In the genomic region with DNA sequence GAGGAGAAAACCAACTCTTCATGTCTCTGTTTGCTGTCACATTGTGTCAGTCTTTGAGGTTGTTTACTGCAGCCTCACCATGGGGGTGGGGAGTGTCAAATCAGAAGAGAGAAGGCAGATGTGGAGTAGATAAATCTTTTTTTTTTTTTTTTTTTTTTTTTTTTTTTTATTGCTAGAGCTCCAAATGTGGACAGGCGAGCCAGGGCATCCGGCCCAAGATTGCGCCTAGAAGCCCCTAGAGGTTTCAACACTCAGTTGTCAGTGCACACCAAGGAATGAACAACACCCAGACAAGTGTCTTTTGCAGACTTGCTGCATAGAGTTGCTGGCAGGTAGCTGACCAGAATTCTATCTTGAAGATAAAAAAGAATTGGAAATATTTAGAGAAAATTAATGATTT, we compare ENCODE assay signal across 19 mouse cellular contexts.
DNase-seq lines count a peak whose midpoint lies in the region; ATAC-seq and TF ChIP-seq lines count a peak whose summit lies in the region.
"Had no signal": no experiment of that assay in that cellular context is flagged by ENCODE, and none has a peak within 500 bp of the region (broad histone marks: within the 10 kb centered on the region; RNA-seq: fewer than 3 reads in every experiment).

No protein-coding gene starts in this region.

- WGBS in heart, adult 2 months, result 66% methylated on average over 3 of the region's 3 CpGs
- WGBS in kidney, embryonic 14.5 days, result 60% methylated on average over 3 of the region's 3 CpGs

- no peaks in the 10 kb centered on the region for H3K4me1 ChIP-seq in heart, adult 2 months (ENCODE audit: control insufficient read depth, insufficient read depth, low read length)
- no peaks in the 10 kb centered on the region for H3K4me1 ChIP-seq in kidney, embryonic 14.5 days (ENCODE audit: control insufficient read depth, insufficient read depth, low read length)
- H3K4me1 ChIP-seq: embryonic facial prominence, embryonic 13.5 days had no signal

- no peaks in the 10 kb centered on the region for H3K79me2 ChIP-seq in heart, adult 2 months (replicated peaks; ENCODE audit: control insufficient read depth, insufficient read depth, low read length)

- no peak for ATAC-seq in kidney, embryonic 14.5 days (ENCODE audit: low FRiP score, low TSS enrichment)
- ATAC-seq: forebrain, embryonic 16.5 days; hindbrain, embryonic 16.5 days; inflammation-experienced regulatory T-cells, adult 6 months; intestine, postnatal 0 days had no signal

- H3K36me3 ChIP-seq in heart, adult 2 months (ENCODE audit: control insufficient read depth, insufficient read depth, low read length), result no peaks in the 10 kb centered on the region
- H3K36me3 ChIP-seq in kidney, embryonic 14.5 days (ENCODE audit: control insufficient read depth, insufficient read depth, low read length), result no peaks in the 10 kb centered on the region
- H3K36me3 ChIP-seq: embryonic facial prominence, embryonic 13.5 days; forebrain, embryonic 12.5 days; hindbrain, embryonic 12.5 days had no signal

- no peak for TF ChIP-seq EP300 in heart, adult 2 months (IDR thresholded peaks at IDR 0.05; ENCODE audit: insufficient read depth, low read depth, low read length)

- intact Hi-C loops in gastrocnemius, adult 2 months (cut with DNase I), result no loop called here
- intact Hi-C loops in heart, adult 2 months (cut with DNase I), result no loop called here

- no peaks in the 10 kb centered on the region for H3K9me3 ChIP-seq in kidney, embryonic 14.5 days (ENCODE audit: control insufficient read depth, low read length)
- H3K9me3 ChIP-seq: embryonic facial prominence, embryonic 13.5 days; forebrain, embryonic 12.5 days; hindbrain, embryonic 12.5 days had no signal

- H3K27ac ChIP-seq in gastrocnemius, adult 2 months, result no peak overlapping the region
- no peak overlapping the region for H3K27ac ChIP-seq in heart, adult 2 months
- H3K27ac ChIP-seq in kidney, embryonic 14.5 days (ENCODE audit: low read depth, low read length), result no peak overlapping the region
- H3K27ac ChIP-seq: embryonic facial prominence, embryonic 13.5 days; forebrain, embryonic 12.5 days; hindbrain, embryonic 12.5 days had no signal

- no peak for TF ChIP-seq POLR2A in heart, adult 2 months (IDR thresholded peaks at IDR 0.05; ENCODE audit: insufficient read depth, low read depth, low read length)

- H3K9ac ChIP-seq in heart, adult 2 months (ENCODE audit: low read depth, low read length), result no peak overlapping the region
- H3K9ac ChIP-seq in kidney, embryonic 14.5 days (ENCODE audit: low read depth, low read length), result no peak overlapping the region
- H3K9ac ChIP-seq: embryonic facial prominence, embryonic 13.5 days; forebrain, embryonic 12.5 days; hindbrain, embryonic 12.5 days had no signal

- H3K4me3 ChIP-seq in gastrocnemius, adult 2 months, result no peak overlapping the region
- H3K4me3 ChIP-seq in heart, adult 2 months, result no peak overlapping the region
- no peak overlapping the region for H3K4me3 ChIP-seq in kidney, embryonic 14.5 days (ENCODE audit: low read length)
- H3K4me3 ChIP-seq: embryonic facial prominence, embryonic 13.5 days; forebrain, embryonic 12.5 days; hindbrain, embryonic 12.5 days had no signal

- peak; percentile 13 for DNase-seq in gastrocnemius, adult 2 months
- DNase-seq in gastrocnemius, postnatal 25 days, result no peak
- peak; percentile 3 to 16 for DNase-seq in heart, adult 2 months
- no peak for DNase-seq in heart, adult 8-10 months (ENCODE audit: low spot score)
- peak; percentile 7 for DNase-seq in kidney, postnatal 10 days
- DNase-seq in lung, postnatal 36 days, result peak; percentile 11
- DNase-seq in lung, postnatal 25 days (ENCODE audit: low spot score), result no peak
- DNase-seq: adrenal gland, postnatal 25 days; cerebellum, adult 18-20 months; cerebellum, adult 9-11 months; cerebellum, postnatal 36 days had no signal

- H3K27me3 ChIP-seq in heart, adult 2 months (ENCODE audit: control insufficient read depth, insufficient read depth, low read length), result no peaks in the 10 kb centered on the region
- no peaks in the 10 kb centered on the region for H3K27me3 ChIP-seq in kidney, embryonic 14.5 days (ENCODE audit: control insufficient read depth, insufficient read depth, low read length)
- H3K27me3 ChIP-seq: embryonic facial prominence, embryonic 13.5 days; forebrain, embryonic 12.5 days; hindbrain, embryonic 12.5 days had no signal

- no peak for TF ChIP-seq CTCF in gastrocnemius, adult 2 months (IDR thresholded peaks at IDR 0.05)
- TF ChIP-seq CTCF in heart, adult 2 months (IDR thresholded peaks at IDR 0.05), result no peak

- H3K4me2 ChIP-seq in kidney, embryonic 14.5 days (replicated peaks; ENCODE audit: low read depth, low read length), result no peak overlapping the region
- H3K4me2 ChIP-seq: embryonic facial prominence, embryonic 13.5 days; forebrain, embryonic 12.5 days; hindbrain, embryonic 12.5 days had no signal

Comparison
In these comparisons a context has a peak if more than half of its experiments do, and no peak if none do; other contexts are left out.
1. DNase-seq: peak in gastrocnemius, adult 2 months (single experiment), heart, adult 2 months (2 of 2), kidney, postnatal 10 days (single experiment) and lung, postnatal 36 days (single experiment); none in gastrocnemius, postnatal 25 days (single experiment), heart, adult 8-10 months (single experiment) and lung, postnatal 25 days (single experiment).